Mouse (Mus musculus): ENCODE measurements at regions not wholly inside any gene's neighbourhood (a gene's known extent, or its start where the extent isn't known, plus 50 kb on each side); places are given as distances from the start of the nearest gene placed in this dataset.

GRCm38 (mm10) chr2:50003866-50004265 lies 62.4 kb upstream of the Lypd6 start:
- DNase-seq (ENCODE audit: extremely low spot score in 1 of 2, low spot score in 1 of 2) = no peak

DNA sequence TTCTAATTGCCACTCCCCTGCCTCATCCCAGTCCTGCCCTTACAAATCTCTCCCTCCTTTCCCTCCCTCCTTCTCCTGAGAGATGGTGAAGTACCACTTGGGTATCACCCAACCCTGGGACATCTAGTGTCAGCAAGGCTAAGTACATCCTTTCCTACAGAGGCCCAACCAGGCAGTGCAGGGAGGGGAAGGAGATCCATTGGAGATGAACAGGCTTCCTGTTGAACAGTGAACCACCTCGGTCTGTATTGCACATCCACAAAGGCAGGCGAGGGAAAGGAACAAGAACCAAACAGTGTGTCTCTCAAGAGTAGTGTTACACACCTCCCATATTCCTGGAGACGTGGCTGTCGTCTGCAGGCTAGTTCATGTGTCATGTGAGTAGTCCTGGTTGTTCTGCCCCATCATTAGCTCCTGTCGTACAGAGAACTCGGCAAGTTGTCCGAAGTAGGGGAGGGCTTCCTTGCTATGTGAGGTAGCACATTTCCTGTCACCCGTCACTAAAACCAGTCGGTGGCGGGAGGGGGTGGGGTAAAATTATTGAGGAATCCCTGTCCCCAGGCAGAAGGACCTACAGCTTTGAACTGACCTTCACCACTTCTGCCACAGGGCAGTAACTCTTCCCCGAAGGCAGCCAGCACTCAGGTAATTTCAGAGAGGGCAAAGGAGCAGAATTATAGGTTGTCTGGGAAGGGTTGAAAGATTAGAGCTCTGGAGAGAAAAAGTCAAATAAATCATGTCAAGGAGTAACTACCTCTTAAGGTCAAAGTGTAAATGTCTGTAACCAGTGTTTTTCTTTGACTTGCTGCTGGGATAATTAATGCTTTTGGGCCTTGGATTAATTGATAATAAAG lies 61.3 kb upstream of the Lypd6 start:
- no peak for DNase-seq (ENCODE audit: extremely low spot score in 1 of 2, low spot score in 1 of 2)

DNA sequence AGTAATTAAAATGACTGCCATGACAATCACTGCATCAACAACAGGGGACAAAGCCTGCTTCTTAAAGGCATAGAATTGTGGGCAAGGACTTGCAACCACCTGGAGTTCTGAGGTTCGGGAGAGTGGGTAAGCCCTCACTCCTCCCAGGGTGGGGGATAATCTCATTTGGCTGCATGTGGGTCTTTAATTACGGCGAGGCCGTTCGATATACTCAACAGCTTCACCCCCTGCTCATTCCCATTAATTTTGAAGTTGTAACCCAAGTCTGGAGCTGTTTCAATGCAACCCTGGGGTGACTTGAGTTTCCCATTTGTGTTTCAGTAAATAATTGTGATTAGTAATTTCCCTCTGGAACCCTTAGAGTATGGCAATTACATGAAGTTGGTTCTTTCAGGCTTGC lies 57.9 kb upstream of the Lypd6 start:
- DNase-seq (ENCODE audit: extremely low spot score in 1 of 2, low spot score in 1 of 2) = no peak

DNA sequence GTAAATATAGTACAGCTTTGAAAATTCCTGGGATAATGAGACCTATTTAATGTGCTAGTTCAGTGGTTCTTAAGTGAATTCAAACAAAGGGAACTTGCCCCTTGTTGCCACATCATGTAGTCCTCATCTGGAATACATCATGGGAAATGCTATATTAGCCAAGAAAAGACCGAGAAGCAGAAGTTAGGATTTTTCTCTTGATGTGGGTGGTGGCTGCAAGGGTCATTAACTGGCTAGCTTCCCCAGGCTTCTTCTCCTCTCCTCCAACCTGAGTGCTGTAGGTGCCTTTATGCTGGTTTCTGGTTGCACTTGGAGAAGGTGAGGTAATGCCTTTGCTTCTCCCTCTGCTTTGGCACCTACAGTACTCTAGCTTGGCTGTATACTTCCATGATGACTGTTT lies 55.8 kb upstream of the Lypd6 start:
- DNase-seq (ENCODE audit: extremely low spot score in 1 of 2, low spot score in 1 of 2) = no peak

DNA sequence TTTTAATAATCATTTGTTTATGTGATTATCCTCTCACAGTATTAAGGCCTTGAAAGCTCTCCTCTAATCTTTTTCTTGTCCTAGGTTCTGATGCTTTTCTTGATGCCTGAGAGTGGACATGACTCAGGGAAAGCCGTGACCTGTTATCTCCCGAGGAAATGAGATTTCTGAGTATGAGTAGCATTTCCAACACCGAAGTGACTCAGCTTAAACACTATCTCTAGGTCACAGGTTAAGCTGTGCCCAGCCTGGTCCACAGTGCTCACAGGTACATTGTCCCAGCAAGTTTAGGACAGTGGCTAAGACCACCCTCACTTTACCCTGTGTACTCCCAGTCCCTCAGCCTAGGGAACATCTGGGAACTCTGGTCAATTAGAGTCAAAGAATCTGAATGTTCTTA lies 53.9 kb upstream of the Lypd6 start:
- no peak for DNase-seq (ENCODE audit: extremely low spot score in 1 of 2, low spot score in 1 of 2)

DNA sequence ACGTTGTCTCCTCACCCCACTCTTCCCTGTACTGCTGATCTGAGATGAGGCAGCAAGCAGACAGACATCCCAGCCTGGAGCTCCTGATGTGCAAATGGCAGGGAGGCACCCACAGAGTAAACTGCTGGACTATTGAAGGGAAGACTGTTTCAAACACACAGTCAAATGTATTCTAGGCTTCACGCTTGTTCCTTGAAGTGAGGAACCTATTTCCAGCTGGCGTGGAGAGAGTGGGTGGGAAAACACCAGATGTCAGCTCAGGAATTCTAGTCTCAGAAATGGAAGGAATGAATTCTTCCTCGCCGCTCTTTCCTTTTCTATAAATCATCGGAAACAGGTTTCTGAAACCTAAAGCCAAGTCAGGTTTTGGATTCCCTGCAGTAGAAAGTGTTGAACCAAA lies 53.0 kb upstream of the Lypd6 start:
- peak in 1 of 2 experiments; percentile 5 for DNase-seq (ENCODE audit: extremely low spot score in 1 of 2, low spot score in 1 of 2)

DNA sequence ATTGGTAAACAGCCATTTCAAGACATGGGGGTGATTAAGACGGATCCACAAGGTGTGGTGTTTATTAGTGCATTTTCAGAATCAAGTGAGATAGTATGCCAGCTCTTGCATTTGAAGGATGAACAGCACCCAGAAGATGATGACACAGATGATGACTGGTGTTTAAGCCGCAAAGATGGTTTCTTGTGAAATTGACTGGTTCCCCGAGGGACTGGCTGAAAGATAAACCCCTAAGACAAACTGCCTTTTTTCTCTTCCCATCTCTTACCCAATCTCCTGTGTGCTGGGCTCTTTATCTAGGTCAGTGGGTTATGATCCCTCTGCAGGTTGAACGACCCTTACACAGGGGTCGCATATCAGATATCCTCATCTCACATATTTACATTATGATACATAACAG lies 52.3 kb upstream of the Lypd6 start:
- DNase-seq (ENCODE audit: extremely low spot score in 1 of 2, low spot score in 1 of 2) = no peak

GRCm38 (mm10) chr2:50014683-50015082 lies 51.5 kb upstream of the Lypd6 start:
- no peak for DNase-seq (ENCODE audit: extremely low spot score in 1 of 2, low spot score in 1 of 2)

Measured in layer of hippocampus, postnatal 25 days (tissue).